Mouse (Mus musculus): Measurements from ENCODE around the gene Mtfr1l.
"Not testable (repeated sequence)": the region's sequence is repeated elsewhere in the genome, so short reads cannot be mapped to it uniquely, and the experiment has no call there.

Gene Mtfr1l

DNA sequence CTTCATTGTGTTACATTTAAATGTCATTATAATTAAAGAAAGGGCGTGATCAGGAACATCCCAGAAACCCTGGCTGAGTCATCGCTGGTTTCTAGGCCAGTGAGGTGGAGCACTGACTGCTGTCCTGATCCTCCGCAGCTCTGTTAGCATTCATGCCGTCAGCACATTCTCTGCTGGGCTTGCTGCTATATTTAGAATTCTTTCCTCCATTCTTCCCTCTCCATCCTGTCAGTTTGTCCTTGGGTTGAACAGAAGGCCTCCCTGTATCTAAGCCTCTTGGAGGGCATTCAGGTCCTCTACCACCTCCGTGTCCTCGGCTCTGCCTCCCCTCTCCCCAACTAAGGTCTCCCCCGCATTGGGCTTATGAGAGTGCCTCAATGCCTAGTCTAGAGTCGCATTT lies 18.2 kb downstream of the Mtfr1l start:
- DNase-seq (ENCODE audit: low read depth, low spot score): peak; percentile 91

DNA sequence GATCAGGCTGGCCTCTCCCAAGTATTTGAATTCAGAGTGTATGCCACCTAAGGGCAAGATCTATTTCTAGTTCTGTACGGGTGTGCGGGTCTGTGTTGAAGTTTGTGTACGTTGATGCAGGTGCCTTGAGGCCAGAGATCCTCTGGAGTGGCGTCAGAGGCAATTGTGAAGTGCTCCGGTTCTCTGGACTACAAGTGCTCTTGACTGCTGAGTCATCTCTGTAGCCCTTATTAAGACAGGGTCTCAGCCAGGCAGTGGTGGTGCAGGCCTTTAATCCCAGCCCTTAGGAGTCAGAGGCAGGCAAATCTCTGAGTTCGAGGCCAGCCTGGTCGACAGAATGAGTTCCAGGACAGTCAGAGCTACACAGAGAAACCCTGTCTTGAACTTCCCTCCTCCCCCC lies 19.6 kb downstream of the Mtfr1l start:
- DNase-seq (ENCODE audit: low read depth, low spot score): no peak

DNA sequence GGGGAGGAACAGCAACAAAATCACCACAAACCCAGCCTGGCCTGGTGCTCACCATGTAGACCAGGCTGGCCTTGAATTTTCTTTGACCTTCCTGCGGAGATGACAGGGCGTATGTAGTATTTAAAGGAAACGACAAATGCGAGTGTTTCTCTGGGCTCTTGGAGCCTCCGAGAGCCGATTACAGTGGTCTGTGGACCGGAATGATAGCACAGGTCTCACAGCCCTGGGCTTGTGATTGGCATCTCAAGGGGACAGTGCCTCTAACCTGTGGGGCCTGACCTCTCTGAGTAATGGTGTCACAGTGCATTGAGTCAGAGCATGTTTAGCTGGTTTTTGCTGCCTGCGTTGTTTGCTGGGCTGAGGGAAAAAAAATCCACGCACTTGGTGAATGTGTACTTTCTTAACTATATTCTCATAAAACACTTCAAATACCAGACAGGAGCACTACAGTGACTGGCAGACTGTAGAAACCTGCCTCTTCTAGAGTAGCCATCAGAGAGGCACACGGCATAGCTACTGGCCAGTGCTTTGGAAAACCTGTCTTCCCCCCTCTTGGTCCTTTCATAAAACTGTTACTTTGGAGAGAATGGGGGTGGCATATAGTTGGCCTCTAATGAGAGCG lies 20.8 kb downstream of the Mtfr1l start:
- no peak for DNase-seq (ENCODE audit: low read depth, low spot score)

DNA sequence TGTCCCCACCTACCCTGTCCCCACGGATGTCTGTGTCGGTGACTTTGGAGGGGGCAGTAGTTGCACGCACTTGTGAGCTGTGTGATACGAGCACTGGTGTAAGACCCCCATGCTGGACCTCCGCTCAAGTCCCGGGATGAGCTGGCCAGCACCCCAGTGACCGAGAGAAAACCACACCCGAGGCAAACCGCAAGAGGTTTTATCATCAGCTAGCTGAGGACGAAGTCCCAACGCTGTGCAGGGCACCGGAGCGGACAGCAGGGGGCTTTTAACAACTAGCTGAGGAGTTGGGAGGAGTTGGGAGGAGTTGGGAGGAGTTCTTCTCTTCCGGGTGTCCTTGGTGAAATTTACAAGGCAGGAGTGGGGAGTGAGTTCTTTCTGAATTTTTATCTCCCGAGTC lies 22.4 kb downstream of the Mtfr1l start:
- no peak for DNase-seq (ENCODE audit: low read depth, low spot score)

DNA sequence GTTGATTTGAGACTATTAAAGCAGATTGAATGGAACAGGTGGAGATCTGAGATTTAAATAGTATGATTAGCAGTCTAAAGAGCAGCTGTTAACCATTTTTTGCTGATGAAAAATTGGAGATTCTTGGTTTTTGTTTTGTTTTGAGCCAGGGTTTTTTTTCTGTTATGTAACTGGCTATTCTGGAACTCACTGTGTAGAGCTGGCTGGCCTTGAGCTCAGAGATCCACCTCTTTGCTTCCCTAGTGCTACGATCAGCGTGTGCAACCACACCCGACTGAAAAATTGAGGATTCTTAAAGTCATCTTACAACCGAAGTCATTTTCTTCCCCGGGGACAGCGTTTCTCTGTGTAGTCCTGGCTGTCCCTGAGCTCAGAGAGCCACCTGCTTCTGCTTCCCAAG lies 23.5 kb downstream of the Mtfr1l start:
- DNase-seq (ENCODE audit: low read depth, low spot score): no peak

GRCm38 (mm10) chr4:134510845-134511411 lies 24.3 kb downstream of the Mtfr1l start, which contains the start of gene Aunip:
Gene Aunip (plus strand): TSS chr4:134510999.
- DNase-seq (ENCODE audit: low read depth, low spot score): peak; percentile 95

DNA sequence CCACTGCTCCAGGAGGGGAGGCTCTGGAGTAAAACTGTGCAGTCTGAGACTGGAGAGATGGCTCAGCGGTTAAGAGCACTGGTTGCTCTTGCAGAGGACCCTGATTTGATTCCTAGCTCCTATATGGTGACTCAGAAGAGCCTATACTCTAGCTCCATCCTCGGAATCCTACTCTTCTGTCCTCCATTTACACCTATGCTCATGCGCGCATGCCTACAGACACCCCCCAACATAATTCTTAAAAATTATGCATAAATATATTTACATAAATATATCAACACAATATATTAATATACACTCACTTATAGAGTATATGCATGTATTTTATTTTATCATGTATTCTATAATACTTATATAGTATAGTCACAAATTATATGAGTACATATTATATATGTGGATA lies 24.8 kb downstream of the Mtfr1l start:
- no peak for DNase-seq (ENCODE audit: low read depth, low spot score)

- no peak for DNase-seq (ENCODE audit: low read depth, low spot score)
These were observed 28.5 kb downstream of the Mtfr1l start for GRCm38 (mm10) chr4:134506713-134507112.

- DNase-seq (ENCODE audit: low read depth, low spot score): no peak
These were observed 29.1 kb downstream of the Mtfr1l start for GRCm38 (mm10) chr4:134505966-134506594.

DNA sequence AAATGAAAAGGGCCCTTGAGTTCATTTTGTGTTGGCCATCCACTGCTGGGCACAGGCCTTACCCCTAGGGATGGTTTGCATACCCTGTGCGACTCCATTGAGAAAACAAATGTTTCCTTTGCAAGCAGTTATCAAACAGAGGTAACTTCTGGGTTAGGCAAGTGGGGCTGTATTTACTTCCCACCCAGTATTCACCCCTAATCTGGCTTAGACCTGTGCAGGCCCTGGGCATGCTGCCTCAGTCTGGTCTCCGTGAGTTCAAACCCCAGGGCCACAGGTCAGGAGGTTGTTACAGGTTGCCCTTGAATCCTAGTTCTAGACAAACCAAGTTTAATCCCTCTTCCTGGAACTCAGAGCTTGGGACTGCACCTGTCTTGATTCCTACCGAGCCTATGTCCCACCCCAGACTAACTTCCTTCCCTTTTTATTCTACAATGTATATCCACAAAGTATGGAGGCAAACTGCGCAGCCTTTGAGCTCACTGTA lies 29.8 kb downstream of the Mtfr1l start:
- DNase-seq (ENCODE audit: low read depth, low spot score): no peak

- DNase-seq (ENCODE audit: low read depth, low spot score): no peak
These were observed 31.4 kb downstream of the Mtfr1l start for GRCm38 (mm10) chr4:134503686-134504357.

- DNase-seq (ENCODE audit: low read depth, low spot score): no peak
These were observed 34.1 kb downstream of the Mtfr1l start for GRCm38 (mm10) chr4:134501095-134501494.

GRCm38 (mm10) chr4:134498983-134499382 lies 36.2 kb downstream of the Mtfr1l start:
- not testable (repeated sequence) for DNase-seq (ENCODE audit: low read depth, low spot score)

DNA sequence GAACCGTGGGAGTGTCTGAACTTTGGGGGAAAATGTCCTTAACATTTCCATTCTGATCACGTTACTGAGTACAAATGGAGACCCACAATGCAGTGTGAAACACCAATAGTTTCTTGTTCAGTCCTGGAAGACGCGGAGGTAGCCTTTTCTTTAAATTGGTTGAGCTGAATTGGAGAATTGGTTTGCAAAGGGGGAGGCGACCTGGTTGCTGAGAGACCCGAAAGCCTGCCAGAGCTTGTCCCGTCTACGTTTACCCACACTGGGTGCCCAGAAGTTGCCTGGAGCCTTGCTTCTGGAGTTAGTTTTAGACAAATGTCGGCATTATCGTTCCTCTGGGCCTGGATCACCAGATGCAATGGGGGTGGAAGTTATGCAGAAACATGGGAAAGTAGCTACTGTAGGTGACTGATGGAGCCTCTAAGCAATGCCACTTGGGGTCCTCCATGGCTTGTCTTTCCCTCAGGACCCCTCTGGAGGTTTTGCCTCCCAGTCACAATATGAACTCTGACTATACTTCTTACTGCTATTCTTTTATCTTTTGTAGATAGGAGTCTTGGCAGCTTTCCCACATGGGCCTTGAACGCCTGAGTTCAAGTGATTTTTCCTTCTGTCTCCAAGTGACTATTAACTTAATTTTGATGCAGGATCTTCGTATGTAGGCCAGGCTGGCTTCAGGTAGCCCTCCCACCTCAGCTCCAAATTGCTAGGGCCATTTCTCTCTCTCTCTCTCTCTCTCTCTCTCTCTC lies 37.0 kb downstream of the Mtfr1l start:
- DNase-seq (ENCODE audit: low read depth, low spot score): peak; percentile 65

- DNase-seq (ENCODE audit: low read depth, low spot score): peak; percentile 73
These were observed 38.0 kb downstream of the Mtfr1l start for GRCm38 (mm10) chr4:134497223-134497622.

- peak; percentile 93 for DNase-seq (ENCODE audit: low read depth, low spot score)
These were observed 38.5 kb downstream of the Mtfr1l start, which contains the start of gene Paqr7 for GRCm38 (mm10) chr4:134496595-134497210. Gene Paqr7 (plus strand): TSS chr4:134496697.

DNA sequence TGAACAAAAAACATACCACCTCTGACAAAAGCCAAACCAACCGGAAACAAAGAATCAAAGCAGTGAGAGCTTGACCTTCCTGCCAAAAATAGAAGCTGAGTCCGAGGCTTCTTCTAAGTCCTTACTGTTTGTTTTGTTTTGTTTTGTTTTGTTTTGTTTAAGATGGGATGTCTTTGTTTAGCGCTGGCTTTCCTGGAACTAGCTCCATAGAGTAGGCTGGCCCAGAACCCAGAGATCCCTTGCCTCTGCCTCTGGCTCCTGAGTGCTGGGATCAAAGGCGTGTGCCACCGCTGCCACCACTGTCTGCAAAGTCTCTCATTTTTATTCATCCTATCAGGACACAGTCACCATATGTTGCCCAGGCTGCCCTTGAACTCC lies 39.7 kb downstream of the Mtfr1l start:
- no peak for DNase-seq (ENCODE audit: low read depth, low spot score)

DNA sequence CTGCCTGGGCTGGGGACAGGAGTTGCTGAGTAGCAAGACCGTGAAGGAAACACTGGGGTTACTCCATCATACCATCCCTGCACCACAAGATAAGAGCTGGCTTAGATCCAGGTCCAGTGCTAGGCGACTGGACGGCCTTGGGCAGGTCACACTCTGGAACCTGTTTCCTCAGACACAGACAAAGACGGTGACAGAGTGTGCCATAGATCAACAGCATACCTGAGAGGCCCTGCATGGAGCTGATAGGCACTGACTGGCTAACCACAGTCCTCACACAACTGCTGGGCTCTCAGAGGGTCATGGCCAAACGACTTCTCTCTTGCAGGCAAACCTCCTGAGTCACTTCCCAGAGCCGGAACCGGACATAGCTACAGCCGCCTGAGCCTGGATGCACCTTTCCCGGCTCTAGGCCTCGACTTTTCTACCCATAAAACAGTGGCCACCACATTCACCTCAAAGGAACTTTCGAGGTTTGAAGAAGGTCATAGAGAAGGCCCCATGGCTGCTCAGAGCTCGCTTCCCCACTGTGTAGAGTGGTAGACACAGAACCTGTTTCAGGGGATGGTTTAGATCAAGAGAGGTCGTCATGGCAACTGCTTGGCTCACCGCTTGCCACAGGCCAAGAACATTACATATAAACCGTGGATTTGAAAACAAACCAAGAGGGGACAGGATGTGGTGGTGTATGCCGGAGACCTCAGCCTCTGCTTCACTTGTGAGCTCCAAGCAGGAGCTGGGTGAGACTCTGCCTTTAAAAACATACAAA lies 40.2 kb downstream of the Mtfr1l start:
- DNase-seq (ENCODE audit: low read depth, low spot score): peak; percentile 62

DNA sequence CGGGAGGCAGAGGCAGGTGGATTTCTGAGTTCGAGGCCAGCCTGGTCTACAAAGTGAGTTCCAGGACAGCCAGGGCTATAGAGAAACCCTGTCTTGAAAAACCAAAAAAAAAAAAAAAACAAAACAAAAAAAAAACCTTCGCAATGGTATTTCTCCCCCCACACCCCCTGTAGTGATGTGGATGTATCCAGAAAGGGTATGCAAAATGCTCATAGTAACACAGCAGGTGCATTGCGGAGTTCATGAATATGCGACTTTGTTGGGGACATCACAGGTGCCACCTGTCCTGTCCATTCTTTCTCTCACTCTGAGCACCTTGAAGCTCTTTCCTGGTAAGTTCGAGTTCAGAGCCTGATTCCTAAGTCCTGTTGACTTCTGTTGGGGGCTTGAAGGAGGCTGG lies 41.0 kb downstream of the Mtfr1l start:
- DNase-seq (ENCODE audit: low read depth, low spot score): not testable (repeated sequence)

- DNase-seq (ENCODE audit: low read depth, low spot score): no peak
These were observed 43.5 kb downstream of the Mtfr1l start for GRCm38 (mm10) chr4:134491716-134492115.

All from brain, adult 2 months (tissue).